Mouse (Mus musculus) R1 (cell line): ENCODE measurements at regions not wholly inside any gene's neighbourhood (a gene's known extent, or its start where the extent isn't known, plus 50 kb on each side); places are given as distances from the start of the nearest gene placed in this dataset.

Source experiments
- DNase-seq: peaks from one replicate; pipeline ENCODE4 v3.0.0-alpha.2; 2018; ENCODE audit warnings: low read depth, low spot score

GRCm38 (mm10) chr10:95622879-95623517, 50.3 kb downstream of the Anapc15-ps start:
- peak; percentile 92 for DNase-seq

GRCm38 (mm10) chr10:95620796-95621195, 52.5 kb downstream of the Anapc15-ps start:
- DNase-seq, result peak; percentile 89

- no peak for DNase-seq
Observed at GRCm38 (mm10) chr10:95619601-95620000, 53.6 kb downstream of the Anapc15-ps start.

GRCm38 (mm10) chr10:95618451-95619079, 54.6 kb upstream of the Nudt4 start:
- no peak for DNase-seq

DNA sequence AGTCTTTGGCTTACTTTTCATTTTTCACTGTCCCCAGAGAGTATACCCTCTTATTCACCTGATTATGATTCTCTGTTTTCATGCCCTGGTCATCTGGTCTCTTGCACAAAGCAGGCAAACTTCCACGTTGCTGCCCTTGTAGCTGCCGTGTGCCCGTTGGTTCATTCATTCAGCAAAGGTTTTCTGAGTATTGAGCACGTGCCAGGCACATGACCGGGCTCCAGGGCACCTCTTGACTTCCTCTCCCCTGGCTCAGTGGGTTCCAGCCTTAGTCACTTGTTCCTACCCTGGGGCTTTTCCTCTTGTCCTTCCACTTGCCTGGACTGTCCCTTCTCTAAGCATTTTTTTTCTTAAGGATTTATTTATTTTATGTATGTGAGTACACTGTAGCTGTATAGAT, 52.9 kb upstream of the Nudt4 start:
- no peak for DNase-seq

GRCm38 (mm10) chr10:95615849-95616650, 52.1 kb upstream of the Nudt4 start:
- DNase-seq, result peak; percentile 82
